Mouse (Mus musculus) midbrain, postnatal 0 days (tissue): ENCODE results near the gene Peli3. TPM values are rescaled to one million over a fixed set of nuclear protein-coding genes. Genes with fewer than 3 reads are reported as not detected.

Experiments
- ATAC-seq: fragments of 200-750 bp; cut with Nextera tagmentation; 2 replicates; pipeline ENCODE4 v1.8.0; 2017; ENCODE audit warnings: moderate number of reproducible peaks, mild to moderate bottlenecking, moderate TSS enrichment, moderate library complexity; ENCODE audit not compliant: low FRiP score
- DNase-seq: peaks from one replicate; pipeline ENCODE4 v3.0.0-alpha.2; 2015; ENCODE audit warnings: low spot score
- H3K27ac ChIP-seq: fragments of 300-500 bp; sonication (generic); 2 replicates; pipeline ENCODE4 v1.5.1; 2014; ENCODE audit warnings: low read depth, mild to moderate bottlenecking, low read length, mixed read lengths
- H3K27me3 ChIP-seq: fragments of 300-500 bp; sonication (generic); 2 replicates; pipeline ENCODE4 v1.6.1; 2014; ENCODE audit warnings: low read length, control low read depth, mixed read lengths; ENCODE audit not compliant: insufficient read depth
- H3K36me3 ChIP-seq: fragments of 300-500 bp; sonication (generic); 2 replicates; pipeline ENCODE4 v1.6.1; 2014; ENCODE audit warnings: low read length, control low read depth, mixed read lengths; ENCODE audit not compliant: insufficient read depth
- H3K4me1 ChIP-seq: fragments of 300-500 bp; sonication (generic); 2 replicates; pipeline ENCODE4 v1.6.1; 2014; ENCODE audit warnings: mild to moderate bottlenecking, control low read depth, antibody characterized with exemption, low read length, mixed read lengths; ENCODE audit not compliant: insufficient read depth
- H3K4me2 ChIP-seq: fragments of 300-500 bp; sonication (generic); 2 replicates; pipeline ENCODE4 v1.6.1; 2014; ENCODE audit warnings: low read depth, mild to moderate bottlenecking, low read length, mixed read lengths; ENCODE audit not compliant: poor library complexity, severe bottlenecking
- H3K4me3 ChIP-seq: fragments of 300-500 bp; sonication (generic); 2 replicates; pipeline ENCODE4 v1.5.1; 2014; ENCODE audit warnings: low read depth, mild to moderate bottlenecking, low read length, moderate library complexity
- H3K9ac ChIP-seq: fragments of 300-500 bp; sonication (generic); replicated peaks from 2 replicates; pipeline ENCODE4 v1.6.1; 2014; ENCODE audit warnings: mild to moderate bottlenecking, low read length, moderate library complexity, mixed read lengths; ENCODE audit not compliant: poor library complexity, severe bottlenecking
- H3K9me3 ChIP-seq: fragments of 300-500 bp; sonication (generic); 2 replicates; pipeline ENCODE4 v1.6.1; 2016; ENCODE audit warnings: low read length, control low read depth
- CTCF ChIP-seq: IDR thresholded peaks from 2 replicates; pipeline ENCODE4 v1.5.1; 2016; ENCODE audit warnings: antibody characterized with exemption, mild to moderate bottlenecking
- WGBS: fragments of 180-500 bp; shearing (Covaris S2); extraction: QIAGEN DNeasy Blood & Tissue Kit; methylation state at CpG from one replicate; pipeline ENCODE4 v1.1.7; 2014; 5-methylcytosine and 5-hydroxymethylcytosine counted together
- polyA plus RNA-seq: library from polyadenylated mRNA; unstranded; fragments of >200 nt; fragmentation: Nextera tagmentation; extraction: Ambion mirVana; gene quantifications from 2 replicates; pipeline ENCODE4 v1.2.1, GENCODE M21; 2015
- total RNA-seq: library from RNA; depleted of rRNA; stranded (reverse); fragments of >200 nt; gene quantifications from 2 replicates; pipeline ENCODE4 v1.2.3, GENCODE M21; 2014

Gene Peli3
- total and polyA plus RNA-seq, 2 experiments from 2014 or later = 8.4 to 10.9 TPM

DNA sequence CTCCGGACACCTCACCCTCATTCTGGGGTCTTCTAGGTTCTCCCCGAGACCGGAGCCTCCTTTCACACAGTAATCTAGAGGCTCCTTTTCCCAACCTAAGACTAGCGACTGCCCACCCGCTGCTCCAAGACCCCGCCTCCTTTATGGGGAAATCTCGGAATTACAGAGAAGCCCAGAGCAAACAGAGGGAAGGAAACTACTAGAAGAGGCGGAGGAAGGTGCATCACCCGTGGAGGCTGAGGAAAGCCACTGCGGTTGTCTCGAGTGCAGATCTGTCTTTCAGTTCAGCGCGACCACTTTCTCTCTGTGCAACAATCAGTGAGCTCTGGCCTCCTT lies 294 bp upstream of the Peli3 start:
- Histone ChIP-seq H3K36me3 (0 out of 2 replicates have a peak, but pooled peaks cover 2% of the 10 kb centered on the region), H3K9ac (peak overlapping the region; percentile 78), H3K4me2 (peak overlapping the region; percentile 60), H3K4me3 (peak overlapping the region; percentile 61), H3K4me1 (peaks cover 6% of the 10 kb centered on the region; the same call in 1 of the 2 replicates), H3K9me3 (no peaks in the 10 kb centered on the region), H3K27ac (peak overlapping the region; percentile 83), H3K27me3 (no peaks in the 10 kb centered on the region)
- whole genome bisulfite sequencing = 4% methylated on average over 13 of the region's 13 CpGs
- DNase-seq (no peak), ATAC-seq (no peak; the same call in 1 of the 2 replicates)
- no peak for TF ChIP-seq CTCF

DNA sequence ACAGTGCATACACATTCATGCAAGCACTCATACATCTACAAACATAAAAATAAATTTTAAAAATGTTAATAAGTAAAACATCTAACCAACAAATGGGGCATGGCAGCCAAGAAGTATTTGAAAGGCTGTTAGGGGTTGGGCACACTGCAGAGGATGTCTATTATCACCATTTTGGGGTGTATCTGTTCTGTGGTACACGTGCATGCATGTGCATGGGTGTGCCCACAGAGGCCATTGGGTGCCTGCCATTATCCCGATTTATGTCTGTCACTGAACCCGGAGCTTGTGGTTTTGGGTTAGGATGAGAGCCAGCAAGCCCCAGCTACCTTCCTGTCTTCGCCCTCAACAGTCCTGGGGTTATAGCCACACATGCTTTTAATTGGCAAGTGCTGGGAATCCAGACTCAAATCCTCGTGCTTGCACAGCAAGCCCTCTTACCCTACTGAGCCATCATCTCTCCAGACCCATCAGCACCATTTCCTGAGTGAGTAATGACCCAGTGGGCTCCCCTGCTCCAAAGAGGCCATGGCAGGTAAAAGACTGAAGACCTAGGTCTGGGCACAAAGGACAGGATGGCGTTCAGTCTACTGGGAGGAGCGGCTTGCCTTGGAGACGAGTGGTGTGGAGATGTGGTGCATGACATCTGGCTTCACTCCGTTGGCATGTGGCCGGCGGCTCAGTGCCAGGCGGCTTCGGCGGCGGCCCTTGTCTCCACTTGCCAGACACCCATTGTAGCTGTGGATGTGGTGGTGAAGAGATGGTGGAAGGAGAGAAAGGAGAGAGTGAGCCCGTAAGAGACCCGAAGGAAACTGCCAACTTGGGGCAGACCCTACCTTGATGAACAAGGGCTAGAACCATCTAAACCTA lies 5.2 kb downstream of the Peli3 start:
- Histone ChIP-seq H3K9me3 (no peaks in the 10 kb centered on the region), H3K36me3 (peaks cover 34% of the 10 kb centered on the region), H3K4me3 (no peak overlapping the region), H3K27ac (no peak overlapping the region), H3K4me2 (no peak overlapping the region), H3K4me1 (peaks cover 6% of the 10 kb centered on the region; the same call in 1 of the 2 replicates), H3K9ac (no peak overlapping the region), H3K27me3 (no peaks in the 10 kb centered on the region)
- TF ChIP-seq CTCF = no peak
- WGBS = 87% methylated on average over 17 of the region's 17 CpGs
- ATAC-seq = no peak
- DNase-seq = no peak

- Histone ChIP-seq H3K36me3 (peaks cover 41% of the 10 kb centered on the region), H3K4me1 (peaks cover 5% of the 10 kb centered on the region; the same call in 1 of the 2 replicates)
- WGBS = 92% methylated on average over 2 of the region's 2 CpGs
Measured at GRCm38 (mm10) chr19:4936896-4937295, 6.0 kb downstream of the Peli3 start.

DNA sequence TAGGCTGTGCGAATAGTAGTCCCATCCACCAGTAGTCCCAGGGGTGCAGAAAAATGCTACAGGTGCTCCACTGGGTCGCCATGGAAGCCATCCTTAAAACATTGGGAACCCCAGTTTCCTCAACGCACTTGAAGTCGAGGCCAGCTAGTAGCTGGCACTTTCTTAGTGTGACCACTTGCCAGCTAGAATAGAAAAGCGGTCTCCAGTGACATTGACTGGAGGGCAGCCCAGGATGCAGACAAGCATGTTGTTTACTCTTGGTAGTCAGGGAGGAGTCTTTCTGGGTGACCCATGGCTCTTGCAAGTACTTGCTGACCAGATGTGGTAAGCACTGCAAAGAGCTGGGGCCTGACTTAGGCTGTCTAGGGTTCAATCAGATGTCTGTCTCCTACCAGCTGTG lies 14.1 kb downstream of the Peli3 start:
- DNase-seq = peak; percentile 33
- Histone ChIP-seq H3K4me3 (peak overlapping the region; percentile 59), H3K4me1 (peaks cover 8% of the 10 kb centered on the region; the same call in 1 of the 2 replicates), H3K27ac (peak overlapping the region; percentile 74; the same call in 1 of the 2 replicates), H3K4me2 (peak overlapping the region; percentile 59), H3K36me3 (peaks cover 27% of the 10 kb centered on the region), H3K9me3 (no peaks in the 10 kb centered on the region), H3K27me3 (no peaks in the 10 kb centered on the region), H3K9ac (peak overlapping the region; percentile 34)
- ATAC-seq = 0 out of 2 replicates have a peak, but pooled peaks have one; percentile 20
- TF ChIP-seq CTCF = no peak
- 49% methylated on average over 5 of the region's 5 CpGs for WGBS

More at GRCm38 (mm10) chr19:4936896-4937295, 6.0 kb downstream of the Peli3 start:
- H3K27ac ChIP-seq = no peak overlapping the region
- no peak overlapping the region for H3K4me3 ChIP-seq
- no peak overlapping the region for H3K9ac ChIP-seq
- H3K27me3 ChIP-seq = no peaks in the 10 kb centered on the region
- ATAC-seq = no peak
- TF ChIP-seq CTCF = no peak
- H3K9me3 ChIP-seq = no peaks in the 10 kb centered on the region
- DNase-seq = no peak
- no peak overlapping the region for H3K4me2 ChIP-seq

GRCm38 (mm10) chr19:4927904-4928531 lies 14.9 kb downstream of the Peli3 start, which contains the start of gene Dpp3:
TSS of gene Dpp3 (minus strand) at chr19:4928287.
- under 1% methylated on average over 32 of the region's 32 CpGs for WGBS
- peaks cover 8% of the 10 kb centered on the region; the same call in 1 of the 2 replicates for H3K4me1 ChIP-seq
- peak; percentile 98 for DNase-seq

More at GRCm38 (mm10) chr19:4927904-4928531, 14.9 kb downstream of the Peli3 start, which contains the start of gene Dpp3:
- Histone ChIP-seq H3K4me3 (peak within 1 kb of the TSS; percentile 59), H3K36me3 (peaks cover 31% of the 10 kb centered on the region), H3K27ac (peak within 1 kb of the TSS; percentile 74), H3K4me2 (peak within 1 kb of the TSS; percentile 59), H3K9ac (peak within 1 kb of the TSS; percentile 37), H3K27me3 (no peaks in the 10 kb centered on the region), H3K9me3 (no peaks in the 10 kb centered on the region)
- TF ChIP-seq CTCF = no peak
- ATAC-seq = peak; percentile 95
